Mouse (Mus musculus): Measurements from ENCODE around the gene Smarca4. TPM values are rescaled to one million over a fixed set of nuclear protein-coding genes. Genes with fewer than 3 reads are reported as not detected.
"Not testable (repeated sequence)": the region's sequence is repeated elsewhere in the genome, so short reads cannot be mapped to it uniquely, and the experiment has no call there.

The Smarca4 gene
- polyA plus RNA-seq, 1 experiment = 37.7 TPM

GRCm38 (mm10) chr9:21697121-21697520, 81.2 kb downstream of the Smarca4 start:
- 82% methylated on average over 6 of the region's 6 CpGs for WGBS
- Histone ChIP-seq H3K4me1 (ENCODE audit: control insufficient read depth, insufficient read depth, low read length) (no peaks in the 10 kb centered on the region), H3K4me3 (replicated peaks; ENCODE audit: extremely low read depth, low read depth, low read length) (no peak overlapping the region)
- TF ChIP-seq CTCF (IDR thresholded peaks at IDR 0.05; ENCODE audit: insufficient read depth, low read length) = no peak
- TF ChIP-seq POLR2A (IDR thresholded peaks at IDR 0.05; ENCODE audit: borderline replicate concordance, extremely low read depth, low read depth, low read length) = no peak
- no peak for DNase-seq

GRCm38 (mm10) chr9:21699280-21699679, 83.3 kb downstream of the Smarca4 start:
- not testable (repeated sequence) for DNase-seq; H3K4me1 ChIP-seq (ENCODE audit: control insufficient read depth, insufficient read depth, low read length); H3K4me3 ChIP-seq (replicated peaks; ENCODE audit: extremely low read depth, low read depth, low read length)
- 74% methylated on average over 6 of the region's 6 CpGs for WGBS

GRCm38 (mm10) chr9:21701091-21701490, 85.1 kb downstream of the Smarca4 start:
- WGBS = 93% methylated on average over 14 of the region's 14 CpGs
- TF ChIP-seq POLR2A (IDR thresholded peaks at IDR 0.05; ENCODE audit: borderline replicate concordance, extremely low read depth, low read depth, low read length) (no peak), CTCF (IDR thresholded peaks at IDR 0.05; ENCODE audit: insufficient read depth, low read length) (no peak)
- Histone ChIP-seq H3K4me1 (ENCODE audit: control insufficient read depth, insufficient read depth, low read length) (no peaks in the 10 kb centered on the region), H3K4me3 (replicated peaks; ENCODE audit: extremely low read depth, low read depth, low read length) (no peak overlapping the region)
- DNase-seq = no peak

- TF ChIP-seq POLR2A (IDR thresholded peaks at IDR 0.05; ENCODE audit: borderline replicate concordance, extremely low read depth, low read depth, low read length) = no peak
- DNase-seq = no peak
- WGBS = 88% methylated on average over 7 of the region's 7 CpGs
- no peaks in the 10 kb centered on the region for H3K4me1 ChIP-seq (ENCODE audit: control insufficient read depth, insufficient read depth, low read length)
- no peak overlapping the region for H3K4me3 ChIP-seq (replicated peaks; ENCODE audit: extremely low read depth, low read depth, low read length)
Measured at GRCm38 (mm10) chr9:21703494-21703893, 87.5 kb downstream of the Smarca4 start.

GRCm38 (mm10) chr9:21706085-21706484, 90.1 kb downstream of the Smarca4 start:
- Histone ChIP-seq H3K4me3 (replicated peaks; ENCODE audit: extremely low read depth, low read depth, low read length) (no peak overlapping the region), H3K4me1 (ENCODE audit: control insufficient read depth, insufficient read depth, low read length) (no peaks in the 10 kb centered on the region)
- DNase-seq = no peak
- TF ChIP-seq CTCF (IDR thresholded peaks at IDR 0.05; ENCODE audit: insufficient read depth, low read length) (no peak), POLR2A (IDR thresholded peaks at IDR 0.05; ENCODE audit: borderline replicate concordance, extremely low read depth, low read depth, low read length) (no peak)
- 80% methylated on average over 4 of the region's 4 CpGs for WGBS

GRCm38 (mm10) chr9:21706586-21707265, 90.8 kb downstream of the Smarca4 start:
- H3K4me1 ChIP-seq (ENCODE audit: control insufficient read depth, insufficient read depth, low read length) = no peaks in the 10 kb centered on the region
- H3K4me3 ChIP-seq (replicated peaks; ENCODE audit: extremely low read depth, low read depth, low read length) = no peak overlapping the region
- 89% methylated on average over 8 of the region's 8 CpGs for WGBS
- TF ChIP-seq CTCF (IDR thresholded peaks at IDR 0.05; ENCODE audit: insufficient read depth, low read length) = no peak
- TF ChIP-seq POLR2A (IDR thresholded peaks at IDR 0.05; ENCODE audit: borderline replicate concordance, extremely low read depth, low read depth, low read length) = no peak
- no peak for DNase-seq

GRCm38 (mm10) chr9:21709340-21709739, 93.4 kb downstream of the Smarca4 start:
- Histone ChIP-seq H3K4me3 (replicated peaks; ENCODE audit: extremely low read depth, low read depth, low read length) (no peak overlapping the region), H3K4me1 (ENCODE audit: control insufficient read depth, insufficient read depth, low read length) (no peaks in the 10 kb centered on the region)
- no peak for TF ChIP-seq POLR2A (IDR thresholded peaks at IDR 0.05; ENCODE audit: borderline replicate concordance, extremely low read depth, low read depth, low read length)
- no peak for TF ChIP-seq CTCF (IDR thresholded peaks at IDR 0.05; ENCODE audit: insufficient read depth, low read length)
- no peak for DNase-seq
- WGBS = 84% methylated on average over 3 of the region's 3 CpGs

- no peak overlapping the region for H3K4me3 ChIP-seq (replicated peaks; ENCODE audit: extremely low read depth, low read depth, low read length)
- no peaks in the 10 kb centered on the region for H3K4me1 ChIP-seq (ENCODE audit: control insufficient read depth, insufficient read depth, low read length)
- TF ChIP-seq POLR2A (IDR thresholded peaks at IDR 0.05; ENCODE audit: borderline replicate concordance, extremely low read depth, low read depth, low read length) = no peak
- no peak for TF ChIP-seq CTCF (IDR thresholded peaks at IDR 0.05; ENCODE audit: insufficient read depth, low read length)
- DNase-seq = no peak
- 46% methylated on average over 4 of the region's 4 CpGs for WGBS
Measured at GRCm38 (mm10) chr9:21715298-21715697, 99.3 kb downstream of the Smarca4 start.

GRCm38 (mm10) chr9:21717015-21717414, 101.0 kb downstream of the Smarca4 start:
- Histone ChIP-seq H3K4me1 (ENCODE audit: control insufficient read depth, insufficient read depth, low read length) (no peaks in the 10 kb centered on the region), H3K4me3 (replicated peaks; ENCODE audit: extremely low read depth, low read depth, low read length) (no peak overlapping the region)
- no peak for DNase-seq
- TF ChIP-seq CTCF (IDR thresholded peaks at IDR 0.05; ENCODE audit: insufficient read depth, low read length) = no peak
- WGBS = 69% methylated on average over 2 of the region's 2 CpGs

- peaks cover 4% of the 10 kb centered on the region; the same call in 1 of the 2 replicates for H3K4me1 ChIP-seq (ENCODE audit: control insufficient read depth, insufficient read depth, low read length)
- TF ChIP-seq CTCF (IDR thresholded peaks at IDR 0.05; ENCODE audit: insufficient read depth, low read length) (no peak), POLR2A (IDR thresholded peaks at IDR 0.05; ENCODE audit: borderline replicate concordance, extremely low read depth, low read depth, low read length) (no peak)
- WGBS = 66% methylated on average over 2 of the region's 2 CpGs
- no peak for DNase-seq
- no peak overlapping the region for H3K4me3 ChIP-seq (replicated peaks; ENCODE audit: extremely low read depth, low read depth, low read length)
Measured at GRCm38 (mm10) chr9:21721036-21721435, 105.1 kb downstream of the Smarca4 start.
